Mouse (Mus musculus): ENCODE results near the gene Insl3.
"Not testable (repeated sequence)": the region's sequence is repeated elsewhere in the genome, so short reads cannot be mapped to it uniquely, and the experiment has no call there.

The Insl3 gene

DNA sequence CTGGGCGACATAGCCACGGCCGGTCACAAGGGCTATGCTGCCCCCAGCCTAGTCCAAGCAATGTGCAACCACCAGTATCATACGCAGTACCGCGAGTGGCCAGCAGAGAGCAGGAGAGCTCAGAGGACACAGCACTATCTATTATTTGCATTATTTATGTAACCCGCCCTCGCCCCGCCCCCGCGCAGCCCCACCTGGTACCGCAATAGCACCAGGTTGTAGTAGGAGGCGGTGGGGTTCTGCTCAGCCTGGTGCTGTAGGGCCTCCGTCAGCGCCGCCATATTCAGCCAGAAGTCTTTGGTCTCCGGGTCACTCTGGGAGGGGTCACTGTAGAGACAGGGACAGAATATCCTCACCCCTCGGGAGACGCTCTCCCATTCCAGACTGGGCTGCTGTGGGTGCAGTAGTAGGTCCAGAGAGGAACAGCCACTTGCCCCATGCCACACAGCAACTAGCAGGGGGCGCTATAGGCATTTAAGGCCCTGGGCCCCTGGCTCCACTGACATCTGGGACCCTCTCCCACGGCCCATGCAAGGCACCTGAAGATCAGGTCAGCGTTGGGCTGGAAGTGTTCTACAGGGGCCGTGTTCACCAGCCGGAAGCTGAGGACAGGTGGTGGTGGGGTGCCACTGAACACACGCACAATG is 20.9 kb downstream of the Insl3 start:
- DNase-seq, result peak; percentile 66 to 77

DNA sequence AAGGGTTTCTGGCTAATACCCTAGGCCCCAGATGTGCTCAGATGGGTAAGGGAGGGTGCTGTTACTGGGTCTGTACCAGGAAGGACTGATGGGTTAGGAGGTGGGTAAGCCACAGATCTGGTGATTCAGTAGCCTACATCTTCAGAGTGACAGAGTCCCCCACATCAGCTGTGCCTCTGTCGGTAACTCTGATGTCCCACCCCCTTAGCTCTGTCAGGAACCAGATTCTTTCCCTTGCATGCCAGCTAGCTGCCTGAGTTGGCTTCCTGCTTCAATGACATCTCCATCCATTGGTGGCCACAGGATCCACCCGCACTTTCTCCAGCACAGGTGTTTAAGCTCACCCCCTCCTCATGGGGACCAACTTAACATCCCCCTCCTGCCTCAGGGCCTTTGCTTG is 22.6 kb downstream of the Insl3 start:
- DNase-seq, result no peak

DNA sequence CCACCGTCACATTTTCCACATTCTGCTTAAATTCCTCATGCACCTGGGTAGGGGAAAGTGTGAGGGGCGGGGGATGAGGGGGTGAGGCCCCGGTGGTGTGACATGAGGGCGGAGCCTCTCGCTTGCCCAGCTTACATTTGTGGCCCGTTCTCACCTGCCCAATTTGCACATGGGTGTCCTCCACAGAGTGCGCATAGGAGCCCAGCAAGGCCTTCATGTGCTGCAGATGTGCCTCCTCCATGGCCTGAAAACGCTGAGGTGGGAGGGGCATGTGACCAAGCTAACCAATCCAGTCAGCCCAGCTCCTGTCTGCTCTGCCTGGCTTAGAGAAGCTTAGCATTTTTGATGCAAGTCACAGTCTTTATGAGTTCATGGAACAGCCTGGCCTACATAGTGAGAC is 26.5 kb downstream of the Insl3 start:
- no peak for DNase-seq

DNA sequence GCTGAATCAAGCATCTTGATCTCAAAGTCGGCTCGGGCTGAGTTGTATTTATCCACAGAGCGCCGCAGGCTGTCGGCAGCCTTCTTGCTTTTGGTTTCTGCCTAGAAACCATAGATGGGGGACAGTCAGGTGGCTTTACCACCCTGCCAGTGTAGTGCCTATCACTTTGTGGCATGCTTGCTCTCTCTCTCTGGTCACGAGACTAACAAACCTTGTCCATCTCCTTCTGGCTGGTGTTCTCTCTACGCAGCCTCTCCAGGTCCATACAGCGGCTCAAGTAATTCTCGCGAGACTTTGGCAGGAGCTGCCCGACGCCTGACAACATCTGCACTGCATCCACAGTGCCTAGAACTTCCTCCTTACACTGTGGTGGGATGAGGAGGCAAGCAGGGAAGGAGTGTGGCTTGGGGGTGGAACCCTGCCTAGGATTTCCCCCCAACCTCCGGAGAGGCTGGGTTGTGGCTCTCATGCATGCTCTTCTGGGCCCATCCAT is 27.6 kb downstream of the Insl3 start:
- no peak for DNase-seq

DNA sequence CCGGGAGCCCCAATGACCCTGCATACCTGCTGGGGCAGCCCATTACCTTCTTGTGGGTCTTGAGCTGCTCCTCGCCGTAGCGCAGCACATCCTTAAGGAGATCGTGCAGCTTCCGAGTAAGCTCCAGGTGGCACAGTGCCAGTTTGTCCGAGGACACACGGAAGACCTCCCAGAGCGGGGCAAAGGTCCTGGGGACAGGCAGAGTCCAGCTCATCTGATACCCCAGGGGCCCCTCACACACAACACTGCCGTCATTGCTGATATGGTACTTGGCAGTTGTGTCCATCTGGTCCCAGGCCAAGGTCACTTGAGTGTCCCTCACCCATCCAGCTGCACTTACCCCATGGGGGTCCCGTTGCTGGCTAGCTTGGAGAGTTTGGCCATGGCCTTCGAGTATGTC is 28.1 kb downstream of the Insl3 start:
- no peak for DNase-seq

DNA sequence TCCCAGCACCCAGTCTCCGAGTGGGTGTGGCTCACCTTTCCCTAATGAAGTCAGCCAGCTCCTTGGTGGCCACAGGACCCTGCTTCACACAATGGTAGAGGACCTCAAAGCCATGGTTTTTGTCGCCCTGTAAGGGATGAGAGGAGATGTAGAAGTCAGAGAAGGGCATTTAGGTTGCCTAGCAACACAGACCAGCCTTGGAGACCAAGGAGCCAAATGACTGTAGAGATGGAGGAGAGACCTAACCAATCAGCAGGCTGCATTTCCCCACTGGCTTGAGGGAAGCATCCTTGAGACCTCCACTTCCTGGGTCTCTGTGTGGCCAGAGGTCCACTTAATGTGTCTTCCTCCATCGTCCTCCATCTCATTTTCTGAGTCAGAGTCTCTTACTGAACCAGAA is 29.2 kb downstream of the Insl3 start:
- DNase-seq, result no peak

DNA sequence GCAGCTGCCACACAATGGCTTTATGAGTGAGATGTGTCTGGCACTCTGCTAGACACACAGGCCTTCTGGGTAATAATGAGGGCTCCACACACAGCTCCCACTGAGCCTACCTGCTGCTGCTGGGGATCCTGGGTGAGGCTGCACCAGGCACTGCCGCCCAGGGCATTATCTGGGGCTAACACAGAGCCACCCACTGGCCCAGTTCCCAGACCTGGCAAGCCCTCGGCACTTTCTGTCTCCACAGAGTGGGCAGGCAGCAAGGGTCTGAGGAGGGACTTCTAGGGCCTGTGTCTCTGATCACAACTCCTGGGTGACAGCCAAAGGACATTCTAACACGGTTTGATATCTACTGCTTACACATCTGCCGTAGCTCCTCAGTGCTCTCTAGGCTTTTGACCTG is 30.2 kb downstream of the Insl3 start:
- DNase-seq, result no peak

DNA sequence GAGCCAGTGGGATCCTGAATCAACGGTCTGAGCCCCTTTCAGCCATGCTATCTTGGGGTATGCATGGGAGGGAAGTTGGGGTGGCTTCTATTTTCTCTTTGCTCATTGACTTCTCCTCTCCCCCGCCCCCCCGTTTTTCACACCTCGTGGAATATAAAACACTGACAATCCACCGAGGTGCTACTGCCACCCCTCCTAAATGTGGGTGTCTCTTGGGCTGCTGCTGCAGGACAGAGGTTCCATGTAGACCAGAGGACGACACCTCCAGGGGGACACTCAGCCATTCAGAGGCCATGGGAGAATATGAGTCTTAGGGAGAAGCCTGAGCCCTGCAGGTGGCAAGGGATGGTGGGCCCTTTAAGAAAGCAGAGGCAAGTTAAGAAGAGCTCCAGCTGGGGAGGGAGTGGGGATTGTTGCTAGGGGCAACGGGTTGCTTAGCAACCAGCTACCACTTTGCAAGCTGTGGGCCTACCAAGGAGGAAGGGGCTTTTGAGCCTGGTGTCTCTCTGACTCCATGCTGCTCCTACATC is 31.0 kb downstream of the Insl3 start:
- DNase-seq, result peak; percentile 63 to 75

DNA sequence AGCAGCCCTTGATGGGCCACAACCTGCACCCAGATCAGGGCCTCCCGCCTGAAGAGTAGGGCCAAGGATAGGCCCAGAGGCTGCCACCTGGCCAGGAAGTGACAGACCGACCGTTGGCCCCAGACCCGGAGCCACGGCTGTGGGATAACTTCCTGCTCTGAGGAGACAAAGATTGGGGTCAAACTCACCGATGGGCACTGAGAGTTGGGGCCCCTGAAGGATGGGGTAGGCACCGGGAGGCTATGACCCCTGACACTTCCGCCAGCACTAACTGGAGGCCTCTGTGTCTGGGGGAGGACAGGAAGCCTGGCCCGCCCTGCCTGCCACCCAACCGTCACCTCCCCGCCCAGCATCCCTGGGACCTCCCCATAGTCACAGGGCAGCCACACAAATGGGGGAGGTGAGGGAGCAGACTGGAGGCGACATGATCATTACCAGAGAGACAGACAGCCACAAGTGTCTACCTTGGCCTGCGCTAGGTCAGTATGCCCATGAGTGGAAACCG is 34.1 kb downstream of the Insl3 start:
- DNase-seq, result peak; percentile 84 to 91

DNA sequence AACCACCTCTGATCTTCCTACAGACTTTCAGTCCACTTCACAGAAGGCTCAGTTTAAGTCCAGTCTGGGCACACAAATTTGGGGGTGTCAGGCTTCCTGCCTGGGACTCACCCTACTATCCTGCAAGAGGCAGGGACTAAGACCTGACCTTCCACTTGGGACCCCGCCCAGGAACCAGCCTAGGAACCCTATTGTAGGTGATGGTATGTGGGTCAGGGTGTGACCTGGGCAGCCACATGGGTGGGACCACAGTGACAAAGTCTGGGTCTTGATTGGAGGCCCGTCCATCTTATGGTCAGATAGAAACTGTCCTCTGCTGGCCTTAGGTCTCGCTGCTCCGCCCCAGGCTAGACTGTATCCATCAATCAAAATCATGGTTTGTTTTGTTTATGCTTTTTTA is 35.4 kb downstream of the Insl3 start:
- DNase-seq, result no peak

DNA sequence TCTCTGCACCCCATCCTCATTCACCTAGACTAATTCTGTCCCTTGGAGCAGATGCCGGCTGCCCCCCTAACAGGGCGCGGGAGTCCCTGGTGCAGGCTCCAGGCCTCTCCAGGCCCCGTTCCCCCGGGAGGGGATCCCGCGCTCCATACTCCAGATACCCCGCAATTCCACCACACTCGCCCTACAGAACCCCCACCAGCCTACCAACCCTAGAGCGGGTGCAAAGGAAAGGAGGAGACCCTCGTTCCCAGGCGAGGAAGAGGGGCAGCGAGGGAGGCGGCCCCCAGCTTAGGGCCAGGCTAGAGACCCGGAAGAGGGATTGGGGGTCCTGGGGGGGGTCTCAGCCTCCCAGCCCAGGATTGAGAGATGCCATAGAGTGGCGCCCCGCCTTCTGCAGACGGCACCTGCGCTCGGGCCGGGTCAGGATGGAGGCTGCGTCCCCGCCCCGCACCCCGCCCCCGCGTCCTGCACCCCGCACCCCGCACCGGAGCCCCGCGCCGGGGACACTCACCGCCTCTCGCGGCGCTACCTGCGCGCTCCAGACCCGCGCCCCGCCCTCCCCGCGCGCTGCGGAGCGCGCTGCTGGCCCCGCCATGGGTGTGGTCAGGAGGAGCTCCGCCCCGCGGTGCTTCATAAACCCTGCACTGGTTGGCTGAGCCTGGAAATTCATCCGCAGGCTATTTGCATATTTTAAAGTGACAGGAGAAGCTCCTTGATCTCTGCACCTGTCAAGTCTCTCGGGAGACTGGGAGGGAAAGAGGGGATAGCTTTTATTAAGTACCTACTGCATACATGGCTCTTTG is 36.3 kb downstream of the Insl3 start, which contains the start of gene Fcho1:
Fcho1 (minus strand) TSS at position 595 of the 803 bp plus-strand sequence.
- peak; percentile 91 to 94 for DNase-seq

DNA sequence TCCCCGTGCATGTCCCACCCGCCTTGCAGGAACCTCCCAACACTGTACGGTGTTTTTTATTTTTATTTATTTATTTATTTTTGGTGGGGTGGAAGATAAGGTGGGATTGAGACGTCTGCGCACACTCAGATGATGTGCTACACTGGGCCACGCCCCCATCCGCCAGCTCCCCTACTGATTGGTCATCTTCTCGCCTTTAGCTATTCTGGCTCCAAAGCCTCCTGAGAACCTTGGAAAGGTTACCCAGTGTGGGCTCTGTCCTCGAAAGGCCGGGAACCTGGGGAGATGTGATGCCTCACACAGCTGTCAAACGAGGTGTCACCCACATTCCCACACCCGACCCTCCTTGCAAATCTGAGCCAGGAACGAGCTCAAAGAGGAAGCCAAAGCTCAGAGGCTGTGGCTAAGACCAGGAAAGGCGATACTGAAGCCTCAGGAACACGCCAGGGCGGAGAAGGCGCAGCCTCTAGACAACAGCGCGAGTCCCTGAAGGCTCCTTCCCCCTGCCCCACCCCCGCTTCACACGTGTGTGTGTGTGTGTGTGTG is 39.3 kb downstream of the Insl3 start:
- peak in 1 of 2 experiments; percentile 38 for DNase-seq

DNA sequence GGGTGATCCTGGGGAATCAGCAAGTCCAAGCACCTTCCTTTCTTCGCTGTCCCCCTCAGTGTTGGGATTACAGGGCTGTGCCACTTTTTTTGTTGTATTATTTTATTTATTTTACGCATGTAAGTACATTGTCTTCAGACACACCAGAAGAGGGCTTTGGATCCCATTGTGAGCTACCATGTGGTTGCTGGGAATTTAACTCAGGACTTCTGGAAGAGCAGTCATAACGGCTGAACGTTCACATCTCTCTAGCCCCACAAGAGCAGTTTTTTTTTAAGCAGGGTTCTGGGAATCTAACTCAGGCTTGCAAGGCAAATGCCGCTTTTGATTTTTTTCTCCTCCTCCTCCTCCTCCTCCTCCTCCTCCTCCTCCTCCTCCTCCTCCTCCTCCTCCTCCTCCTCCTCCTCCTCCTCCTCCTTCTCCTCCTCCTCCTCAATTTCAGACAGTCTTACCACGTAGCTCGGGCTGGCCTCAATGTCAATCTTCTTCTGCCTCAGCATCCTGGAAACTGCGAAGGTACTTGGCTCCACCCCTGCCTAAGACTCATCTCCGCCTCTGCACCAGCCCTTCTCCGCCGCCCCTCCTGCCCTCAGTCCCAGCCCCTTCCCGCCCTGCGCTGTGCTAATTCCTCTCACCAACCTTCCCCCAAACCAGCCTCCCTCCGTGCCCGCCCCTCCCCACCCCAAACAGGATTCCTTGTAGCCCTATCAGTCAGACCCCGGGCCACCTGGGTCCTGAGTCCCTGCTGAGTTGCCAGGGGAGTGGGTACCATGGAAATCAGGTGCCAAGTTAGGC is 40.0 kb downstream of the Insl3 start:
- DNase-seq, result peak; percentile 60 to 76

DNA sequence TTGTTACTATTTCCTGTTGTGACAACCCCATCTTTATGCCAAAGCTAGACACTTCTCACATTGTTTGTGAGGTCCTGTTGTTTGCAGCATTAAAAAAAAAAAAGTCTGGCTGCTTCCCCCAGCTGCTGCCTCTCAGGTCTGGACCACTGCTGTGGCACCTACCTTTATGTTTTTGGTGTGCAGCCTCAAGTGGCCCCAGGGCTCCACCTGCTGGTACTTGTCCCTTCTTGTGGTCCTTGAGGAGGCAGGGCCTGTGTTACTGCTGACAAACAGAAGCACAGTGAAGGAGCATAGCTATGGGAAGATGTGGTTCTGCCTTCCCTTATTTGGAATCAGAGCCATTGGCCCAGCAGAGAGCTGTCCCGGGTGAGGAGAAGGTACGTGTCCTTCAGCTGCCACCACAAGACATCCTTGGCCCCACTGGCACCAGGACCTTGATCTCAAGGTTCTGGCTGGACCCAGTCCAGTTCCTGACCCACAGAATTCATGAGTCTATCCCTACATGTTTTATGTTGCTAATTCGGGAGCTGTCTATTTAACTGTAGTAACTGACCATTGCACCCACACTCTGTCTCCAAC is 42.7 kb downstream of the Insl3 start:
- peak; percentile 82 to 84 for DNase-seq

DNA sequence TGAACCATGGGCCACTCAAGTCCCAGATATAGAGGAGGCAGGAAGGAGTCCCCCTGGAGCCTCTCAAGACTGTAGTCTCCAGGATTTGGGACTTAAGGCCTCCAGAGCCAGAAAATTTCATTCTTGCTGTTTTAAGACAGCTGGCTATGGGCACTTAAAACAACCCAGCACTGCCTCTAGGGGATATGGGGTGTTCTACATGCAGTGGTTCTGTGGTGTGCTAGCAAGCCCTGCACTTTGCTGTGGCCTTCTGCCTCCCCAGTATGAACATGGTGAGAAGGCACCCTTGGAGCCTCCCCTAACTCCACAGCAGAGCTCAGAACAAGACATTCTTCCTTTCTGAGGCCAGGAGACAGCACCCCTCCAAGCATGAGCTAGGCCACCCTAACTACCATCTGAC is 49.3 kb downstream of the Insl3 start:
- DNase-seq, result not testable (repeated sequence)

Data from thymus, postnatal 36 days (tissue).